Mouse (Mus musculus) heart, embryonic 11.5 days (tissue): ENCODE measurements around the gene Rnf146. TPM values are rescaled to one million over a fixed set of nuclear protein-coding genes. Genes with fewer than 3 reads are reported as not detected.

Experiments
- ATAC-seq: fragments of 200-750 bp; cut with Nextera tagmentation; replicated peaks from 2 replicates; pipeline ENCODE4 v1.8.0; 2017; ENCODE audit warnings: moderate library complexity; ENCODE audit not compliant: insufficient number of reproducible peaks, low FRiP score, low TSS enrichment
- H3K27ac ChIP-seq: fragments of 300-500 bp; sonication (generic); 2 replicates; pipeline ENCODE4 v1.5.1; 2014; ENCODE audit warnings: mild to moderate bottlenecking, low read depth, low read length
- H3K27me3 ChIP-seq: fragments of 300-500 bp; sonication (generic); 2 replicates; pipeline ENCODE4 v1.6.1; 2014; ENCODE audit warnings: mild to moderate bottlenecking, low read length, mixed read lengths; ENCODE audit not compliant: control insufficient read depth, insufficient read depth
- H3K36me3 ChIP-seq: fragments of 300-500 bp; sonication (generic); 2 replicates; pipeline ENCODE4 v1.6.1; 2014; ENCODE audit warnings: mild to moderate bottlenecking, low read length, moderate library complexity, mixed read lengths; ENCODE audit not compliant: control insufficient read depth, insufficient read depth
- H3K4me1 ChIP-seq: fragments of 300-500 bp; sonication (generic); 2 replicates; pipeline ENCODE4 v1.6.1; 2014; ENCODE audit warnings: low read length; ENCODE audit not compliant: control insufficient read depth, insufficient read depth
- H3K4me2 ChIP-seq: fragments of 300-500 bp; sonication (generic); 2 replicates; pipeline ENCODE4 v1.6.1; 2014; ENCODE audit warnings: mild to moderate bottlenecking, moderate library complexity
- H3K4me3 ChIP-seq: fragments of 300-500 bp; sonication (generic); 2 replicates; pipeline ENCODE4 v1.5.1; 2014; ENCODE audit warnings: low read depth, low read length
- H3K9ac ChIP-seq: fragments of 300-500 bp; sonication (generic); 2 replicates; pipeline ENCODE4 v1.6.1; 2014; ENCODE audit warnings: mild to moderate bottlenecking, low read depth, low read length, moderate library complexity
- H3K9me3 ChIP-seq: fragments of 300-500 bp; sonication (generic); replicated peaks from 2 replicates; pipeline ENCODE4 v1.6.1; 2016; ENCODE audit warnings: low read length; ENCODE audit not compliant: control insufficient read depth
- WGBS: fragments of 180-500 bp; shearing (Covaris S2); extraction: QIAGEN DNeasy Blood & Tissue Kit; methylation state at CpG from one replicate; pipeline ENCODE4 v1.1.7; 2014; ENCODE audit not compliant: insufficient replicate concordance; 5-methylcytosine and 5-hydroxymethylcytosine counted together
- polyA plus RNA-seq: library from polyadenylated mRNA; unstranded; fragments of >200 nt; fragmentation: Nextera tagmentation; extraction: Ambion mirVana; gene quantifications from 2 replicates; pipeline ENCODE4 v1.2.1, GENCODE M21; 2014

The Rnf146 gene
- polyA plus RNA-seq, 1 experiment from 2014 or later: 25.4 TPM

DNA sequence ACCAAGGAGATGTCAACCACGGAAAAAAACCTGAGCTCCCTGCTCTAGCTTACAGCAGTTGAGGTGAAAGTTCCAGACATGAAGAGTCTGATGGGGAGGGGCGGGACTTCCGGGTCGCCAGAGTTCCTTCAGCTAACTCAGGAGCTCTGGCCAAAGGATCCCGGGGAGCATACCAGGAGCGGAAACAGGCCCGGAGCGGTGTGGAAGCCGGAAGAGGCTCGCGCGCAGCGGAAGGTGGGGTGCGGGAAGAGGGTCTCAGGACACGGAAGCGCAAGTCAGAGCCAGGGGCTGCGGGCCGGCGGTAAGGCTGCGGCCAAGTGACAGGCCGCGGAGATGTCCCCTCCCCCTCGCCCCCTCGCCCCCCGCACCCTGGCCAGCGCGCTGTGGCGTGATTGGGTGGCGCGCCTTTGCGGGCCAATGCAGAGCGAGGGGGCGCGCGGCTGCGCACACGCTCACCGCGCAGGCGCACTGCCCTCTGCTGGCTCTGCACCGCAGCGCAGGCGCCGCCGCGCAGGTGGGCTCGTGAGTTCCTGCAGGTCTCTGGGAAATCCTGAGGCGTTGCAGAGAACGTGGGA is 49.1 kb downstream of the Rnf146 start, which contains the start of gene Echdc1:
Gene Echdc1, plus strand, starts transcription at position 103 of the 575 bp plus-strand sequence.
- peak; percentile 97 for ATAC-seq
- Histone ChIP-seq H3K36me3 (no peaks in the 10 kb centered on the region), H3K27me3 (no peaks in the 10 kb centered on the region), H3K27ac (peak within 1 kb of the TSS; percentile 84), H3K9ac (peak within 1 kb of the TSS; percentile 84), H3K4me2 (peak within 1 kb of the TSS; percentile 70), H3K9me3 (no peaks in the 10 kb centered on the region), H3K4me1 (peaks cover 4% of the 10 kb centered on the region; the same call in 1 of the 2 replicates), H3K4me3 (peak within 1 kb of the TSS; percentile 62)
- 1% methylated on average over 44 of the region's 49 CpGs for WGBS

DNA sequence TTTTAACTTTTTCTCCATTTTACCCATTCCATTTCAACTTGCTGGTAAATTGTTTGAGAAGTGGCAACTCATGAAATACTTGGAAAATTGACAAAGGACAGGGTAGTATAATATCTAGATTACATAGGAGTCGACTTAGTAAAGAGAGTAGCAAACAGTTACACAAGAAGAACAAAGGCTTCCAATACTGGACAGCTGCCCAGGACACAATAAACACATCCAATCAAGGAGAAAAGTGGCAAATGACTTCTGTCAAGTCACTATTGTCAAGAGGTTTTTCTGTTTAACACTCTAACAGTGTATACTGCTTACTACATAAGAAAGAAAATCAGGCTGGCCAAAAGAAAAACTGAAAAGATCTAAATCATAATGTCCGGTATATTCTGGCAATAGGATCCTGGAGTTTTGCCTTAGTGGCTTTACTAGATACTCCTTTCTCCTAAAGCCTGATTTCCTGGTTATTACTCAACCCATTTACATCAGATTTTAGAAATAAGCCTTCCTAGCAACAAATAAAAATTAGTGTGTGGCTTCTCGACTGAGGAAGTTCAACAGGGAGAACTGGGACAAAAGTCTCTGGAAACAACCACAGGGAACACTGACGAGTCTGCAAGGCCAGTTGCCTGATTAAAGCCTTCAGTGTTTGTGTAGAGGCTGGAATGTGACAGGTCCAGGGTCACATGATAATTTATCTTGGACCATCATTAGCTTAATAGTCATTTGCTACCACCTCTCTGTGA is 50.6 kb downstream of the Rnf146 start:
- Histone ChIP-seq H3K9me3 (no peaks in the 10 kb centered on the region), H3K36me3 (no peaks in the 10 kb centered on the region), H3K9ac (no peak overlapping the region), H3K4me2 (peak overlapping the region; percentile 70; the same call in 1 of the 2 replicates), H3K4me3 (no peak overlapping the region), H3K4me1 (peaks cover 4% of the 10 kb centered on the region; the same call in 1 of the 2 replicates), H3K27ac (no peak overlapping the region), H3K27me3 (no peaks in the 10 kb centered on the region)
- WGBS: 81% methylated on average over 4 of the region's 4 CpGs
- no peak for ATAC-seq

DNA sequence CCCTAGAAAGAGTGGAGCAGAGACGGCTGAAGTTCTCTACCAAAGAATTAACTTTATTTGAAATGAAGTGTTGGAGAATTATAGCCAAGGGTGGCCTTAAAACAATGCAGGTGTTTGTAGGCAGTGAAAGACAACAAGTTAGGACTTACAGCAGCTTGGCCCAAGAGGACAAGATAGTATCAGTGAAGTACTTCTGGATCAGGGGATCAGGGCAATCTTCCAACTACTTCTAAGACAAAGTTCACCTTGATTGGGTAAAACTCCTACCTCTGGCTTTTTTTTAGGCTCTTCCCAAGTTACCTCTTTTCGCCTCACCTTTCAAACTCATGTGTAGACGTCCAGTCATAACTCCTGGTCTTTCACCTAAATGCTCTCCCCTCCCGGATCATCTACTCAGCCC is 60.0 kb downstream of the Rnf146 start:
- Histone ChIP-seq H3K4me2 (no peak overlapping the region), H3K27me3 (no peaks in the 10 kb centered on the region), H3K27ac (no peak overlapping the region), H3K4me1 (no peaks in the 10 kb centered on the region), H3K36me3 (no peaks in the 10 kb centered on the region), H3K9me3 (no peaks in the 10 kb centered on the region), H3K9ac (no peak overlapping the region), H3K4me3 (no peak overlapping the region)
- ATAC-seq: no peak
- WGBS: 89% methylated on average over 4 of the region's 4 CpGs

Other genes starting within 250 kb of the Rnf146 start
- gene Soga3, start 218.6 kb downstream of the Rnf146 start, polyA plus RNA-seq: 0.73 and 1.3 TPM in 2 replicates
- gene Gm49353, start 163.5 kb downstream of the Rnf146 start, polyA plus RNA-seq: not detected in 2 replicates
- gene 9330159F19Rik, start 150.8 kb downstream of the Rnf146 start, polyA plus RNA-seq: 0.34 and 0.35 TPM in 2 replicates
- gene Echdc1, start 49.3 kb downstream of the Rnf146 start, polyA plus RNA-seq: 27.9 and 29.2 TPM in 2 replicates
- 20.4 and 21.6 TPM in 2 replicates for gene Rspo3, start 173.4 kb upstream of the Rnf146 start, polyA plus RNA-seq